Mouse (Mus musculus) liver, embryonic 12.5 days (tissue): ENCODE measurements at regions not wholly inside any gene's neighbourhood (a gene's known extent, or its start where the extent isn't known, plus 50 kb on each side); places are given as distances from the start of the nearest gene placed in this dataset.

ENCODE experiments used
- ATAC-seq: fragments of 200-750 bp; cut with Nextera tagmentation; 2 replicates; pipeline ENCODE4 v1.8.0; 2017; ENCODE audit warnings: moderate number of reproducible peaks, mild to moderate bottlenecking, moderate library complexity
- H3K27ac ChIP-seq: fragments of 300-500 bp; sonication (generic); 2 replicates; pipeline ENCODE4 v1.5.1; 2016; ENCODE audit warnings: mild to moderate bottlenecking
- H3K27me3 ChIP-seq: fragments of 300-500 bp; sonication (generic); replicated peaks from 2 replicates; pipeline ENCODE4 v1.6.1; 2016; ENCODE audit warnings: mild to moderate bottlenecking, moderate library complexity
- H3K36me3 ChIP-seq: fragments of 300-500 bp; sonication (generic); 2 replicates; pipeline ENCODE4 v1.6.1; 2016; ENCODE audit warnings: mild to moderate bottlenecking, moderate library complexity
- H3K4me1 ChIP-seq: fragments of 300-500 bp; sonication (generic); 2 replicates; pipeline ENCODE4 v1.6.1; 2016
- H3K4me2 ChIP-seq: fragments of 300-500 bp; sonication (generic); 2 replicates; pipeline ENCODE4 v1.6.1; 2016; ENCODE audit warnings: mild to moderate bottlenecking, moderate library complexity
- H3K4me3 ChIP-seq: fragments of 300-500 bp; sonication (generic); 2 replicates; pipeline ENCODE4 v1.5.1; 2016; ENCODE audit warnings: mild to moderate bottlenecking, moderate library complexity
- H3K9ac ChIP-seq: fragments of 300-500 bp; sonication (generic); 2 replicates; pipeline ENCODE4 v1.6.1; 2016; ENCODE audit warnings: mild to moderate bottlenecking, moderate library complexity
- H3K9me3 ChIP-seq: fragments of 300-500 bp; sonication (generic); replicated peaks from 2 replicates; pipeline ENCODE4 v1.6.1; 2016; ENCODE audit warnings: mild to moderate bottlenecking, moderate library complexity
- WGBS: fragments of 180-500 bp; shearing (Covaris S2); methylation state at CpG from one replicate; pipeline ENCODE4 v1.1.7; 2016; ENCODE audit not compliant: insufficient replicate concordance; 5-methylcytosine and 5-hydroxymethylcytosine counted together

DNA sequence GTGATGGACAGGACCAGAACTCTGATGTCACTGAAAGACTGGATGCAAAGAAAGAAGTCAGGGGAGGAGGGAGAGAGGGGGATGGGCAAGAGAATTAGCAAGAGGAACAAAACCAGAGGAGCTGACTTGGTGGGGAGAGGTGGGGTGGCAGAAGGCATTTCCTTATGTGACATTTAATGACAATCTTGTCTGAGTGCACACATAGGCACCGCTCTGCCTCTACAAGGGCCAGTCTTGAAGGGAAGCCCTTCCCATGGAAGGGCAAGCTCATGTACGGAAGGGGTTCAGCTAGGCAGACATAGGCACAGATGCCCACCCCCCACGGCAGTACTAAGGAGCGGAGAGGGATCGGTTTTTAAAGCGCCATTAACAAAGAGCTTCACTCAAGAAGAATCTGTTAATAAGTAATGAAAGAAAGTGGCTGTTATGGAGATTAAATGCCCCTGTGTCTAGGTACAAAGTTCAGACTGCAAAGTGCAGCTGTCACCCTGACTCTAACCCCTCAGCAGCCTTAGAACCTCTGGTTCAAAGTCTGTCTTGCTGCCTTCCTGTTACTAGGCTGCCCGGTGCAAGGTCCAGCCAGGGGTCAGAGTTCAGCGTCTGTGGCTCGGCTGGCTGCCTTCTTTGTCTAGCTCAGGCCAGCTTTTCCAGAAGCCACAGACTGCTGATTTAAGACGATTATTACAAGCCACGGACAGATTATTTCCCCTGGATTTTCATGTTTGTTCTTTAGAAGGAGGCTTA, 80.0 kb upstream of the Nrip1 start:
- no peak overlapping the region for H3K27ac ChIP-seq
- 45% methylated on average over 11 of the region's 11 CpGs for WGBS
- no peak for ATAC-seq
- H3K27me3 ChIP-seq: no peaks in the 10 kb centered on the region
- no peak overlapping the region for H3K4me2 ChIP-seq
- no peak overlapping the region for H3K9ac ChIP-seq
- peaks cover 51% of the 10 kb centered on the region for H3K4me1 ChIP-seq
- H3K9me3 ChIP-seq: no peaks in the 10 kb centered on the region
- no peaks in the 10 kb centered on the region for H3K36me3 ChIP-seq
- no peak overlapping the region for H3K4me3 ChIP-seq

DNA sequence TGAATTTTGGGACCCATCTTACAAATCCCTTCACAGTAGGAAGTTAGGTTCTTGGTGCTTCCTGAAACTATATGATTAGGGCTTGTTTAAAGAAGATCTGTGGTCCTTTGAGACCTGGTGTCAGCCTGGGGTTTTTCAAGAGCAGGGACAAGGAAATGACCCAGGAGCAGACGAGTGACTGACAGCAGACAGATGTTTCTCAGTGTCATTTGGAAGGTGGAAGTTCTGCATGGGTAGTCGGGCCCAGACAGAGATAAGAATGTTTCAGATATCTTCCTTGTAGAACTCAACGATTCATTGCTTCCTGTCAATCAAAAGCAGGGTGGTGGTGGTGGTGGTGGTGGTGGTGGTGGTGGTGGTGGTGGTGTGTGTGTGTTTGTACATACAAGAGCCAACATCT, 75.1 kb upstream of the Nrip1 start:
- 13% methylated on average over 3 of the region's 3 CpGs for WGBS
- no peaks in the 10 kb centered on the region for H3K27me3 ChIP-seq

DNA sequence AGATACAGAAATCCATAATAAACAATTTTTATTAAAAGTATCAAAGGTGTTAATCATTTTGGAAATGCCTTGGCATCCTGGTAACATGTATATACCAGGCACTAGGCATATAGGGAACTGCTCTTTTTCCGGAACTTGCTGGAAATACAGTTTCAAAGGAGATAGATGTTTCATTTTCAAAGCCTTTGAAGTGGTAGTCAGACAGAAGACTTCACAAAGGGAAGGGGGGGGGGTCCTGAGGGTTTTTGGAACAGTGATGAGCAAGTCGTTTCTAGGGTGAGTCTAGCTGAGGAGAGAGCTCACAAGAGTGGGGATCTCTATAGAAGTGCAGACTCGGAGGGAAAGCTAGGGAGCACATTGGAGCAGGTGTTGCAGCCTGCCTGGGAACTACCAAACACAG, 73.4 kb upstream of the Nrip1 start:
- Histone ChIP-seq H3K9ac (no peak overlapping the region), H3K27ac (no peak overlapping the region), H3K27me3 (no peaks in the 10 kb centered on the region), H3K36me3 (no peaks in the 10 kb centered on the region), H3K4me3 (no peak overlapping the region), H3K4me2 (no peak overlapping the region), H3K4me1 (peaks cover 19% of the 10 kb centered on the region), H3K9me3 (no peaks in the 10 kb centered on the region)
- WGBS: 59% methylated on average over 3 of the region's 3 CpGs
- ATAC-seq: no peak

More for the DNA sequence above, 75.1 kb upstream of the Nrip1 start:
- no peak for ATAC-seq
- Histone ChIP-seq H3K4me1 (peaks cover 15% of the 10 kb centered on the region; the same call in 1 of the 2 replicates), H3K4me3 (no peak overlapping the region), H3K9ac (no peak overlapping the region), H3K36me3 (no peaks in the 10 kb centered on the region), H3K9me3 (no peaks in the 10 kb centered on the region), H3K27ac (no peak overlapping the region), H3K4me2 (no peak overlapping the region)

DNA sequence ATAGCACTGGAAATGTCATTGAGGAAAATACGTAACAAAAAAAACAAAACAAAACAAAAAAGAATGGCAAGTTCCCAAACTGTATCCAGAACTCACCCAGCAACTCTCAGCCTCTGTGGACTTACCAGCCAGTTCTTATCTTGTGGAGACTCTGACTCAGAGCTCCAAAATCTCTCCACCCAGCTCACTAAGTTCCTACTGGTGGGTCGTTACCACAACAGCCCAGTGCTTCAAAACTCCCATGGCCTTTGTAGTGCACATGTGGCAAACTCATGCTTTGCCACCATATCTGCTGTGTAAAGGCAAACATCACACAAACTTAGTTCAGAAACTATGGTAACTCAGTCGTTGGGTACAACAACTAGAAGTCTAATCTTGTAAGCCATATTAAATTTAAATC, 71.0 kb upstream of the Nrip1 start:
- Histone ChIP-seq H3K27me3 (no peaks in the 10 kb centered on the region), H3K36me3 (no peaks in the 10 kb centered on the region), H3K9ac (no peak overlapping the region), H3K4me2 (no peak overlapping the region), H3K9me3 (no peaks in the 10 kb centered on the region), H3K27ac (no peak overlapping the region), H3K4me1 (peaks cover 29% of the 10 kb centered on the region), H3K4me3 (no peak overlapping the region)
- WGBS: 43% methylated on average over 3 of the region's 3 CpGs
- 0 out of 2 replicates have a peak, but pooled peaks have one; percentile 46 for ATAC-seq

DNA sequence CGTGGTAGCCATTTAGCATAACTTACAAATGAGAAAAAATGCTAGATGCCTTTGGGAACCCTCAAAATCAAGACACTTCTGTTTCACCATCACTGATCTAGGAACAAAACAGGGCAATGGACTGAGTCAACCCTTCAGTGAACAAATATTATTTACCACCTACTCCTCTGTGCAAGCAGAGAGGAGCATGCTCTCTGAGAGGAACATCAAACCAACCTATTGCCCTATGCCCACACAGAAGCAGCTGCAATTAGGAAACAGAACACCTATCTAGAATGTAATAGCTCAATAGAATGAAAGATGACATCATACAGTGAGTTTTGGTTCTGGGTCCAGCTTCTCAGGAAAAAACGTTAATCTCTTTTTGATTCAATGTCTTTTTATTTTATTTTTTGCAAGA, 69.0 kb upstream of the Nrip1 start:
- Histone ChIP-seq H3K9ac (no peak overlapping the region), H3K36me3 (no peaks in the 10 kb centered on the region), H3K27me3 (no peaks in the 10 kb centered on the region), H3K27ac (no peak overlapping the region), H3K4me3 (no peak overlapping the region), H3K4me1 (peaks cover 24% of the 10 kb centered on the region), H3K4me2 (no peak overlapping the region), H3K9me3 (no peaks in the 10 kb centered on the region)
- no peak for ATAC-seq
- 49% methylated on average over 2 of the region's 2 CpGs for WGBS

DNA sequence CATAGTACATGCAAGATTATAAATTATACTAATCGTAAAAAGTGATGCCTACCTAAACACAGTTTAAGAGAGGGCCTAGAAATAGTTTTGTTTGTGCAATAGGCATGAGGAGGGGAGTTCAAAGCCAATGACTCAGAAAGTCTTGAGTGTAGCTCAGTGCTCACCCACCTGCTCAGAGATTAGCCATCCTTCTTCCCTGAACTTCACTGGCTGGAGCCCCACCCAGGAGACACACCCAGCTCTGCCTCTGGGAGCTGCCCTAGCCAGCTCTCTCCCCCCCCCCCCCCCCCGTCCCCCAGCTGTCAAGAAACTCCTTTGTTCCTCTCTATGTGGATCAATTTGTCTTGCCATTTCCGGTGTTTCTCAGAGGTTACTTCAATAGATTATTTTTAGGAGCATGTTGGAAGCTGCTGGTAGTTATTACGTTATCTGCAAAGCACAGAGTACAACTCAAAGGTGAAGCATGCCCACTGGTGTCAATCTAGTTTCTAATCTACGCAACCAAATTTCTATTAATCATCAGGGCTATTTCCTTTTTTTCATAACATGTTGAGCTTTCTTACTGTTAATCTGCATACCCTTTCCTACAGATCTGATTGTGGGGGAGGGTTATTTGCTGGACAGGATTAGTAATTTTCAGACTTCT, 68.3 kb upstream of the Nrip1 start:
- no peaks in the 10 kb centered on the region for H3K36me3 ChIP-seq
- 21% methylated on average over 5 of the region's 5 CpGs for WGBS
- no peak overlapping the region for H3K9ac ChIP-seq
- no peak overlapping the region for H3K27ac ChIP-seq
- no peaks in the 10 kb centered on the region for H3K27me3 ChIP-seq
- H3K4me2 ChIP-seq: peak overlapping the region; percentile 37
- H3K9me3 ChIP-seq: no peaks in the 10 kb centered on the region
- ATAC-seq: peak; percentile 94
- H3K4me1 ChIP-seq: peaks cover 24% of the 10 kb centered on the region
- no peak overlapping the region for H3K4me3 ChIP-seq

DNA sequence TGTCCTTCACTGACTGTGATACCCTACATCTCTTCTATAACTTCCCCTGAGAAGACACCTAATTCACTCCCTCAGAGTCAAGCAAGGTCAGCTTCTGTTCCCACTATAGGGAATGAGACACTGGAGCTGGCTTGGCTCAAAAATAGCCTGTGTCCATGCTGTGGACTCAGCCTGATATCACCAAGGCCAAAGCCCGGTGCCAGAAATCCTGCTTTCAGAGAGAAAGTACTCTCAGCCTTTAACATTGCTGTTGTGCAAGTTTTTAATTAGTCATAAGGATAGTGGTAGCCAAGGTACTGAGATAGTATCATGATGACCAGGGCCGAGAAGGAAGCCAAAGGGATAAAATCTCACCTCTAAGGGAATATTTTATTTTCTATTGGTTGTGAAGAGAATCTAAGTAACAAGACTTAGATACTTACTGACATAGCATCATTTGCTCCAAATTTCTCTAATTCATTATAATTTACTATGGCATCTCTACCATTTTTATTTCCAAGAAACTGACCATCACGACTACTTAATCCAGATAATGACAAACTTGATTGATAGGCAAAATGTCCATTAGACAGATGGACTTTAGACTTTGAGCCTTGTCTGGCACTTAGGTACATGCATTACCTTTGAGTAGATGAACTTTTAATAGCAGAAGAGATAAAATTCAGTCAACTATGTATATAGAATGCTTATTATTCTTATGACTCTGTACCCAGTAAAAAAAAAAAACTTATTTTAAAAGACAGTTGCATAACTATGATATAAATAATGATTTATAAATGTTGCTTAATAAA, 64.7 kb upstream of the Nrip1 start:
- H3K9me3 ChIP-seq: no peaks in the 10 kb centered on the region
- no peaks in the 10 kb centered on the region for H3K27me3 ChIP-seq
- no peak overlapping the region for H3K9ac ChIP-seq
- H3K4me2 ChIP-seq: no peak overlapping the region
- WGBS: 61% methylated on average over 3 of the region's 3 CpGs
- ATAC-seq: no peak
- H3K4me3 ChIP-seq: no peak overlapping the region
- peaks cover 20% of the 10 kb centered on the region for H3K4me1 ChIP-seq
- H3K27ac ChIP-seq: no peak overlapping the region
- no peaks in the 10 kb centered on the region for H3K36me3 ChIP-seq

DNA sequence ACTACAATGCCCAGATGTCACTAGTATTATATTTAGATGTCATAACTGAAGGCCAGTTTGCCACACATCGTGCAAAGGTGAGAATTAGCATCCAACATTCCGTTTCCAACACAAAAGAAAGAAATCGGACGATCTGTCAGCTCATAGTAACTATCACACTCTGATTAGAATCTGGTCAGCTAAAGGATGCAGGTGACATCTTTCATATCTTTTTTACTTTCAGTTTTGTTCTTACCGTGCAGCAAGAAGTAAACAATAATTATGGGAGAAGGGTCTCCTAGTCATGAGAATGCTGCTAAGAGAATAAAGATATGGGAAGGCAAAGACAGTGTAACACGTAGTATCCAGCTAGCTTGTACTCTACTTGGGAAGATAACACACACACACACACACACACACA, 62.7 kb upstream of the Nrip1 start:
- H3K4me2 ChIP-seq: no peak overlapping the region
- no peaks in the 10 kb centered on the region for H3K9me3 ChIP-seq
- no peak overlapping the region for H3K27ac ChIP-seq
- WGBS: 74% methylated on average over 6 of the region's 6 CpGs
- no peak overlapping the region for H3K9ac ChIP-seq
- H3K27me3 ChIP-seq: no peaks in the 10 kb centered on the region
- H3K4me3 ChIP-seq: no peak overlapping the region
- no peak for ATAC-seq
- no peaks in the 10 kb centered on the region for H3K36me3 ChIP-seq
- peaks cover 3% of the 10 kb centered on the region; the same call in 1 of the 2 replicates for H3K4me1 ChIP-seq

DNA sequence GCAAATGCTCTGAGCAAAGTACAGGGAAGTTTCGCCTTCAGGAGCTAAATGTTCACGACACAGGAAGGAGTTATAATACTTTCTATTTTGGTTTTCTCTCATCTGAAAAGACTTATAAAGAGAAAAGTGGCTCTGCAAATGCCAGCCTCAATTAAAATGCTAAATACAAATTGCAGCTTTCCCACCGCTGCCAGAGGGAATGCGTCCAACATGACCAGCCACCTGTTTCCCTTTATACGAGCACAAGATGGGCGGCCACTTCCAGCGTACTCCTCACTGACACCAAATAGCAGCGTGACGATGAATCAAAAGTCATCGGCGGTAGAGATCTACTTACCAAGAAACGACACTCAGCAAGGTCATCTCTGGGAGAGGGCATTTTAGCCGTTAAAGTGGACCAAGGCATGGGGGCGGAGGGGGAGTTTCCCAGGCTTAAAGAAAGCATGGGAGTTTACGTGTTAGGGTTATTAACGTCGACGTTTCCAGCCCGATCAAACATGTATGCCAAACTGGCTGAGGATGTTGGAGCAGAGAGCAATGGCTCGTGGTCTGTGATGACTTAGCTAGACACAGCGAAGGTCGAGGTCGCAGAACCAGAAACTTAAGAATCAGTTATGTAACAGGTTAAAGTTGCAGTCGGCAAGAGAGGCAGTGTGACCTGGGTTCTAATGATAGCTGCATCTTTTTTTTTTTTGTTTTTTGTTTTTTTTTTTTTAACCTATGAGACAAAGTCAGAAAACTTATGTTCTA, 59.6 kb upstream of the Nrip1 start:
- Histone ChIP-seq H3K36me3 (no peaks in the 10 kb centered on the region), H3K9ac (no peak overlapping the region), H3K4me1 (no peaks in the 10 kb centered on the region), H3K9me3 (no peaks in the 10 kb centered on the region), H3K4me3 (no peak overlapping the region), H3K4me2 (no peak overlapping the region), H3K27ac (no peak overlapping the region), H3K27me3 (no peaks in the 10 kb centered on the region)
- ATAC-seq: no peak
- WGBS: 85% methylated on average over 24 of the region's 24 CpGs

DNA sequence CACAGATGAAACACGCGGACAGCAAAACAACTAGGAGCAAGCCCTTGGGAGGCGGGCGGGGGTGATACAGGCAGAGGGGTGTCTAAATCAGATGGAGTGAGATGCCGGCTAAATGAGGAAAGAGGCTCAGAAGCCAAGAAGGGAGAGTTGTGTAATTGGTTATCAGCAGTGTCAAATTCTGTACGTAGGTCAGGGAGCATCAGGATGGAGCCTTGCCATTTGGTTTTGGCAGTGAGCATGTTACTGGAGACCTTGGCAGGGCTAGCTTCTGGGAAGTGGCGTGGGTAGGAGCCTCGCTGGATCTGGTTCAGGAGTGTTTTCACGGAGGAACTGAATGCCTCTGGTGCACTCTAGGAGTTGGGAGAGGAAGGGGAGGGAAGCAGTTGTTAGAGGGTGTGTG, 58.7 kb upstream of the Nrip1 start:
- Histone ChIP-seq H3K27ac (no peak overlapping the region), H3K9me3 (no peaks in the 10 kb centered on the region), H3K4me2 (no peak overlapping the region), H3K4me1 (no peaks in the 10 kb centered on the region), H3K4me3 (no peak overlapping the region), H3K36me3 (no peaks in the 10 kb centered on the region), H3K27me3 (no peaks in the 10 kb centered on the region), H3K9ac (no peak overlapping the region)
- ATAC-seq: no peak
- WGBS: 66% methylated on average over 9 of the region's 9 CpGs

DNA sequence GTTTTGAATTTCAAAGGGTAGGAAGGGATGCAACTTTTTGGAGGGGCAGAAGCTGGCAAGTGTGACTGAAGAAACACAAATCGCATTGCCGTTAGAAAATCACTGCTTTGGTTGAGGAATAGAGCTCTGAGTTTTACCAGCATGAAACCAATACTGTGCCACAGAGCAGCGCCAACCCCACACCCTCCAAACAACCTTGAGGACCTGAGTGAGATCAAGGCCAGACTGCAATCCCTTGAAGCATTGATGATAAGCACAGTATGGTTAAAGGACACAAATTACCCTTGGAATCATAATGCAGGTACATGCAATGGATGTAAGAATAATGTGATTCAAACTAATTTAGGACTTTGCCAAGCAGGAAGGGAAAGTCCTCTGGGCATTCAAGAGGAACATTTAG, 55.5 kb upstream of the Nrip1 start:
- WGBS: 79% methylated on average over 3 of the region's 3 CpGs
- no peak overlapping the region for H3K4me3 ChIP-seq

DNA sequence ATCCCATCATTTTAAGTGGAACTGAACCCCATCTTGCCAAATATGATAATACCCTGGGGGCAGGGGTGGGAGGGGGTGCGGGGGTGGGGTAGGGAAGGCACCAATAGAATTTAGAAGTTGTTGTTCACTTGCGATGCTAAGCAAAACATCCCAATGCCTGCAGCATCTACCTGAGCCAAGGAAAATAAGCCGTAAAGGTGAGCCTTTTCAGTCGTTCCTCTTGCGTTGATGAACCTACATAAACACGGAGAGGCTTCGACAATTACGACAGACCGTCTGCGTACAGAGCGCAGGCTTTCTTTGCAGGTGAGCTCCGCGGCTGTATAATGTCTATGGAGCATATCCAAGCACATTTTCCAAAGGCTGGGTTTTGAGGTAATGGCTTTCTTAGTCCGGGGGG, 50.3 kb upstream of the Nrip1 start:
- no peaks in the 10 kb centered on the region for H3K27me3 ChIP-seq
- no peaks in the 10 kb centered on the region for H3K4me1 ChIP-seq
- WGBS: 83% methylated on average over 14 of the region's 14 CpGs
- no peaks in the 10 kb centered on the region for H3K9me3 ChIP-seq
- H3K4me3 ChIP-seq: no peak overlapping the region
- H3K27ac ChIP-seq: no peak overlapping the region
- H3K36me3 ChIP-seq: no peaks in the 10 kb centered on the region
- H3K9ac ChIP-seq: no peak overlapping the region
- no peak for ATAC-seq
- H3K4me2 ChIP-seq: no peak overlapping the region

More for the DNA sequence above, 55.5 kb upstream of the Nrip1 start:
- Histone ChIP-seq H3K27ac (no peak overlapping the region), H3K9me3 (no peaks in the 10 kb centered on the region), H3K9ac (no peak overlapping the region), H3K4me2 (no peak overlapping the region), H3K36me3 (no peaks in the 10 kb centered on the region), H3K27me3 (no peaks in the 10 kb centered on the region), H3K4me1 (no peaks in the 10 kb centered on the region)
- no peak for ATAC-seq
